Mouse (Mus musculus): ENCODE data around the gene Mmp23. TPM values are rescaled to one million over a fixed set of nuclear protein-coding genes. Genes with fewer than 3 reads are reported as not detected.
A peak's percentile ranks its signal among the peaks of the same experiment; 100 is the strongest.
"Not testable (repeated sequence)": the region's sequence is repeated elsewhere in the genome, so short reads cannot be mapped to it uniquely, and the experiment has no call there.

Mmp23 gene
- total RNA-seq, 1 experiment = 12.1 TPM

- Histone ChIP-seq H3K4me1 (ENCODE audit: control insufficient read depth in 2 of 2, insufficient read depth in 2 of 2, low read length in 2 of 2, poor library complexity in 1 of 2) (peaks cover 0 to 4% of the 10 kb centered on the region in 2 experiments; a peak in 2 of 4 replicates), H3K9ac (ENCODE audit: insufficient read depth, low read depth, low read length, poor library complexity, severe bottlenecking) (no peak overlapping the region), H3K9me3 (ENCODE audit: control insufficient read depth, insufficient read depth, low read depth, low read length) (peaks cover 13% of the 10 kb centered on the region), H3K27ac (ENCODE audit: insufficient read depth, low read depth, low read length, poor library complexity, severe bottlenecking) (no peak overlapping the region), H3K36me3 (ENCODE audit: control insufficient read depth, insufficient read depth, low read length, poor library complexity, severe bottlenecking) (no peaks in the 10 kb centered on the region), H3K4me3 (ENCODE audit: insufficient read depth in 1 of 2, low read depth in 1 of 2, low read length in 2 of 2, poor library complexity in 1 of 2, severe bottlenecking in 1 of 2) (no peak overlapping the region)
- DNase-seq (ENCODE audit: low read depth, low spot score) = no peak
- TF ChIP-seq ZC3H11A (IDR thresholded peaks at IDR 0.05; ENCODE audit: borderline replicate concordance, low read depth, low read length) (no peak), CHD2 (IDR thresholded peaks at IDR 0.05; ENCODE audit: low read depth, low read length) (no peak), ZNF384 (IDR thresholded peaks at IDR 0.05; ENCODE audit: low read depth, low read length) (no peak), HCFC1 (IDR thresholded peaks at IDR 0.05; ENCODE audit: borderline replicate concordance, insufficient read depth, low read length) (no peak), MAFK (IDR thresholded peaks at IDR 0.05; ENCODE audit: insufficient read depth, low read depth, low read length) (no peak)
- in situ Hi-C loops (cut with MboI; ENCODE audit: low sequenced_read_pairs in 2 of 2, unreplicated experiment in 2 of 2) = no loop called here
Measured at GRCm38 (mm10) chr4:155675991-155676390, 22.8 kb upstream of the Mmp23 start.

DNA sequence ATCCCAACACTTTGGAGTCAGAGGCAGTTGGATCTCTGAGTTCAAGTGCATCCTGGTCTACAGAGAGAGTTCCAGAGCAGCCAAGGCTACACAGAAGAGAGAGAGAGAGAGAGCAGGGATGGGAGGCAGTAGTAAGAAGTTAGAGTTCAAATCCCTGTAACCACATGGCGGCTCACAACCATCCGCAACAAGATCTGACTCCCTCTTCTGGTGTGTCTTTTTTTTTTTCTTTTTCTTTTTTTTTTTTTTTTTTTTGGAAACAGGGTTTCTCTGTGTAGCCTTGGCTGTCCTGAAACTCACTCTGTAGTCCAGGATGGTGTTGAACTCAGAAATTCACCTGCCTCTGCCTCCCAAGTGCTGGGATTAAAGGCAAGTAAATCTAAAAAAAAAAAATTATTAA, 18.9 kb upstream of the Mmp23 start:
- Histone ChIP-seq H3K4me1 (ENCODE audit: control insufficient read depth in 2 of 2, insufficient read depth in 2 of 2, low read length in 2 of 2, poor library complexity in 1 of 2) (peaks cover 7 to 9% of the 10 kb centered on the region in 2 experiments), H3K27ac (ENCODE audit: insufficient read depth, low read depth, low read length, poor library complexity, severe bottlenecking) (peak overlapping the region; percentile 26; the same call in 1 of the 2 replicates), H3K9me3 (ENCODE audit: control insufficient read depth, insufficient read depth, low read depth, low read length) (peaks cover 13% of the 10 kb centered on the region), H3K4me3 (ENCODE audit: insufficient read depth in 1 of 2, low read depth in 1 of 2, low read length in 2 of 2, poor library complexity in 1 of 2, severe bottlenecking in 1 of 2) (no peak overlapping the region), H3K9ac (ENCODE audit: insufficient read depth, low read depth, low read length, poor library complexity, severe bottlenecking) (no peak overlapping the region), H3K36me3 (ENCODE audit: control insufficient read depth, insufficient read depth, low read length, poor library complexity, severe bottlenecking) (no peaks in the 10 kb centered on the region)
- DNase-seq (ENCODE audit: low read depth, low spot score) = no peak
- TF ChIP-seq ZNF384 (IDR thresholded peaks at IDR 0.05; ENCODE audit: low read depth, low read length) = peak; percentile 78
- no peak for TF ChIP-seq HCFC1 (IDR thresholded peaks at IDR 0.05; ENCODE audit: borderline replicate concordance, insufficient read depth, low read length)
- no peak for TF ChIP-seq CHD2 (IDR thresholded peaks at IDR 0.05; ENCODE audit: low read depth, low read length)
- in situ Hi-C loops (cut with MboI; ENCODE audit: low sequenced_read_pairs in 2 of 2, unreplicated experiment in 2 of 2) = no loop called here

- TF ChIP-seq HCFC1 (IDR thresholded peaks at IDR 0.05; ENCODE audit: borderline replicate concordance, insufficient read depth, low read length) (peak; percentile 19; the same call in 1 of the 2 replicates), CHD2 (IDR thresholded peaks at IDR 0.05; ENCODE audit: low read depth, low read length) (peak; percentile 61; the same call in 1 of the 2 replicates)
- H3K4me1 ChIP-seq (ENCODE audit: control insufficient read depth in 2 of 2, insufficient read depth in 2 of 2, low read length in 2 of 2, poor library complexity in 1 of 2); H3K36me3 ChIP-seq (ENCODE audit: control insufficient read depth, insufficient read depth, low read length, poor library complexity, severe bottlenecking); DNase-seq (ENCODE audit: low read depth, low spot score); in situ Hi-C loops (cut with MboI; ENCODE audit: low sequenced_read_pairs in 2 of 2, unreplicated experiment in 2 of 2); H3K9me3 ChIP-seq (ENCODE audit: control insufficient read depth, insufficient read depth, low read depth, low read length): not testable (repeated sequence)
- Histone ChIP-seq H3K9ac (ENCODE audit: insufficient read depth, low read depth, low read length, poor library complexity, severe bottlenecking) (peak overlapping the region; percentile 68; the same call in 1 of the 2 replicates), H3K27ac (ENCODE audit: insufficient read depth, low read depth, low read length, poor library complexity, severe bottlenecking) (peak overlapping the region; percentile 99), H3K4me3 (ENCODE audit: insufficient read depth in 1 of 2, low read depth in 1 of 2, low read length in 2 of 2, poor library complexity in 1 of 2, severe bottlenecking in 1 of 2) (peak overlapping the region; percentile 85 to 91)
Measured at GRCm38 (mm10) chr4:155670236-155670635, 17.1 kb upstream of the Mmp23 start.

- no peaks in the 10 kb centered on the region for H3K36me3 ChIP-seq (ENCODE audit: control insufficient read depth, insufficient read depth, low read length, poor library complexity, severe bottlenecking)
- peaks cover 7 to 9% of the 10 kb centered on the region in 2 experiments for H3K4me1 ChIP-seq (ENCODE audit: control insufficient read depth in 2 of 2, insufficient read depth in 2 of 2, low read length in 2 of 2, poor library complexity in 1 of 2)
- no peak for DNase-seq (ENCODE audit: low read depth, low spot score)
- in situ Hi-C loops (cut with MboI; ENCODE audit: low sequenced_read_pairs in 2 of 2, unreplicated experiment in 2 of 2) = no loop called here
- 0 out of 2 replicates have a peak, but pooled peaks cover 4% of the 10 kb centered on the region for H3K9me3 ChIP-seq (ENCODE audit: control insufficient read depth, insufficient read depth, low read depth, low read length)
- peak overlapping the region; percentile 82 for H3K9ac ChIP-seq (ENCODE audit: insufficient read depth, low read depth, low read length, poor library complexity, severe bottlenecking)
- TF ChIP-seq MAFK (IDR thresholded peaks at IDR 0.05; ENCODE audit: insufficient read depth, low read depth, low read length) (no peak), ZNF384 (IDR thresholded peaks at IDR 0.05; ENCODE audit: low read depth, low read length) (no peak), HCFC1 (IDR thresholded peaks at IDR 0.05; ENCODE audit: borderline replicate concordance, insufficient read depth, low read length) (no peak), CHD2 (IDR thresholded peaks at IDR 0.05; ENCODE audit: low read depth, low read length) (no peak), ZC3H11A (IDR thresholded peaks at IDR 0.05; ENCODE audit: borderline replicate concordance, low read depth, low read length) (no peak)
- peak overlapping the region; percentile 99 for H3K27ac ChIP-seq (ENCODE audit: insufficient read depth, low read depth, low read length, poor library complexity, severe bottlenecking)
- peak overlapping the region; percentile 85 to 91 for H3K4me3 ChIP-seq (ENCODE audit: insufficient read depth in 1 of 2, low read depth in 1 of 2, low read length in 2 of 2, poor library complexity in 1 of 2, severe bottlenecking in 1 of 2)
Measured at GRCm38 (mm10) chr4:155669598-155670075, 16.5 kb upstream of the Mmp23 start.
